Mouse (Mus musculus) kidney, adult 2 months (tissue): Measurements from ENCODE around the gene Klk6.

Source experiments
- CTCF ChIP-seq: fragments of 200-500 bp; conservative IDR thresholded peaks from 2 replicates; pipeline ENCODE4 v1.5.1; 2011; ENCODE audit warnings: low read depth, mild to moderate bottlenecking, control low read depth, low read length, moderate library complexity, mixed read lengths; ENCODE audit not compliant: insufficient read depth, insufficient read length
- POLR2A ChIP-seq: fragments of 200-500 bp; IDR thresholded peaks from one replicate; pipeline ENCODE4 v1.6.1; 2011; ENCODE audit warnings: low read depth, low read length, control low read depth

DNA sequence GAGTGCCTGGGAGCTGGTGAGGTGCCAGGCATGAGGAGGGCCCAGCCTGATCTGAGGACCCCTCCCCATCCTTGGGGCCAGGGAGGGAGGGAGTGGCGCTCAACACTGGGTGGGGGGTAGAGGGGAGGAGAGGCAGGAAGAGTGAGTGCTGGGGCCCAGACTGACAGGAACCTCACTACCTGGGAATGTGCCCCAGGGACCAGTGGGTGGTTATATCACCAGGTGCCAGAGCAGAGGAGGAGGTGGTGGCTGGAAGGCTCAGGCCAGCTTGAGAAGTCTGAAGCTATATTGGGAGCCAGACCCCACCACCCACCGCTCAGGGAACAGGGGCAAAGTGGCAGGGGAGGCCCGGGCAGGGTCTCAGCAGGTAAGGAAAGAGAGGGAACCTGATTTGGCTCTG, 17.4 kb downstream of the Klk6 start, which contains the start of gene Klk5:
- TF ChIP-seq CTCF (no peak), POLR2A (no peak)
